Mouse (Mus musculus): ENCODE results near the gene Tdrd5.
A peak's percentile ranks its signal among the peaks of the same experiment; 100 is the strongest.
"Not testable (repeated sequence)": the region's sequence is repeated elsewhere in the genome, so short reads cannot be mapped to it uniquely, and the experiment has no call there.

Gene Tdrd5

DNA sequence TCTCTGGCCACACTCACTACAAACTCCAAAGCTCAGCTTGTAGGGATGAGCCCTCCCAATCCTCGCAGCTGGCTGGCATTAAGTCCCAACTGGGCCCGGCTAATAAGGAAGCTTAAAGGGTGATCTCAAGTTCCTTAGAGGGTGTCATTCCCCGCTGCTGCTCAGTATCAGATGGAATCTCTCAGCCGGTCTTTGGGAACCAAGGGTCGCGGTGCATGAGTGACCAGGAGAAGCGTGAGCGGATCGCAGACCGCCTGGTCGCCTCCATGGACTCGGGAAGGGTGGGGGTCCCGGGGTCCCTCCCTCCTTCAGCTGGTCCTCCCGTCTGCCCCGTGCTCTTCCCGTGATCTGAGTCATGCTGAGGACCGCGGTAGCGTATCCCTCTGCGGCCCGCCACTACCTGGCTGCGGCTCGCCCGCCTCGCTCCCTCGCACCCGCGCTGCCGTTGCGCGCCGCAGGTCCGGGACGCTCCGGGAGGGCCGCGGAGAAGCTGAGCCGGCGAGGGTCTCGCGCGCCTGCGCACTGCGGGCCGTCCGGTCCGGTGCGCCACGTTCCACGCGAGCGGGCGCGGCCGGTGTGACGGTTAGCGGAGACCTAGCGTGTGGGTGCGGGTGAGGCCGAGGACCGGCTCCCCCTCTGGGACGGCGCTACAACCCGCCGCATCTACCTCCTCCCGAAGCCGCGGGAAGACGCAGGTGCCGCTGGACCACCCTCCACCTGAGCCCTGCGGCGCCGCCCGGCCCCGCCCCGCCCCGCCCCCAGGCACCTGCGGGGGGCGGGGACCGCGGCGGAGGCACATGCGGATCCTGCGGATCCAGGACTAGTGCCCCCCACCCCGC is at the start of gene Tdrd5:
TSS of gene Tdrd5 (minus strand) at position 754 of the 839 bp plus-strand sequence.
- DNase-seq (ENCODE audit: low read depth, low spot score), result peak; percentile 54

DNA sequence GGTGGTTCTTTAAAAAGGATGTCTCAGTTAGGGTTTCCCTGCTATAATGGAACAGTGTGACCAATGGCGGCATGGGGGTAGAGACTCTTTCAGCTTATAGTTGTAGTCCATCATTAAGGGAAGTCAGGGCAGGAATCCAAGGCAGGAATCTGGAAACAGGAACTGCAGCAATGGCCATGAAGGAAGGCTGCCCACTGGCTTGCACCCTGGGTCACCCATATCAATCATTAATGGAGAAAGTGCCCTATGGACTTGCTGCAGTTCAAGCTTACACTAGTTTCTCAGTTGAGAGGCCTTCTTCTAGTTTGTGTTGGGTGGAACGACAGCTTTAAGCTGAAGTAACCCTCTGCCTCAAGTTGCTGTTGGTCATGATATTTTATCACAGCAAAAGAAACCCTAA is 49.0 kb upstream of the Tdrd5 start:
- no peak for DNase-seq (ENCODE audit: low read depth, low spot score)

DNA sequence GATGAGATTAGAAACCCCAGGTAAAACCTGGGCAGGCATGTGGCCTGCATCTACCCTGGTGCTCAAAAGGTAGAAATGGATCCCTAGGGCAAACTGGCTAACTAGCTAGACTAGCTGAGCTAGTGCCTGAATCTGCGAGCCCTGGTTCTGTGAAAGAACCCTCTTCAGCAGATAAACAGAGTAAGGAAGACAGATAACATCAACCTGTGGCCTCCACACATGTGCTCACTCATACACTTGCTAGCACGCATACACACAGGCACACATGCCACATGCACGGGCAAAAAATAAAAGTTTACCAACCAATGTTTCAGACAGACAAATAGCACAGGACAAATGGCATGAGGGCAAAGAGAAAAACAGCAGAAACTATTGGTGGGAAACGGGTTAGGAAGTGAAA is 47.0 kb upstream of the Tdrd5 start:
- DNase-seq (ENCODE audit: low read depth, low spot score), result no peak

DNA sequence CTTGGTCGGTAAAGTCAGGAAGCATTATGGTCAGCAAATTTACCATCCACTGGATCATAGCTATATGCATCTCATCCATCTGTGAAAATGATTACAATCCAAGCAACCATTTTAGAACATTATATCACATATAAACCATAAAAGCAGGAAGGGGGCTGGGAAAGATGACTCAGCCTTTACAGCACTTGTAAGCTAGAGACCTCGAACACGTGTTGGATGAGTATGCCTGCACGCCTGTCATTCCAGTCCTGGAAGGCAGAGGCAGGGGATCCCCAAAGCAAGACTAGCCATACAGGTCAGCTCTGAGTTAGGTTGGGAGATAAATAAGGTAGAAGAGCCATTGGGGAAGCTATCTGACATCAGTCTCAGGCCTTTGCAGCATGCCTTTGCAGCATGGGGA is 45.6 kb upstream of the Tdrd5 start:
- DNase-seq (ENCODE audit: low read depth, low spot score), result no peak

DNA sequence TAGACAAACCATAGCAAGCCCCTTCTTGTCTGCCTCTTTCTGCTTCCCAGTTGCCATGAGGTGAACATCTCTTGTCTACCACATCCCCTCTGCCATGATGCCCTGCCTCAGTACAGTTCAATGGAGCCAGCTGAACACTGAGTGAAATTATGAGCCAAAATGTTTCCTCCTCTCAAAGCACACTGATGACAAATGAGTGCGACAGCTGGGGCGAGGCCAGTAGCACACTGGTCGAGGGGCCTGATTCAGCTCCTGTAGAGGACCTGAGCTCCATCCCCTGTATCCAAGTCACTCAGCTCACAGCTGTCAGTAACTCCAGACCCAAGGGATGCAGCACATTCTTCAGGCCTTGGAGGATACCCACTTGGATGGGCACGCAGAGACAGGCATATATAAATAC is 42.2 kb upstream of the Tdrd5 start:
- no peak for DNase-seq (ENCODE audit: low read depth, low spot score)

DNA sequence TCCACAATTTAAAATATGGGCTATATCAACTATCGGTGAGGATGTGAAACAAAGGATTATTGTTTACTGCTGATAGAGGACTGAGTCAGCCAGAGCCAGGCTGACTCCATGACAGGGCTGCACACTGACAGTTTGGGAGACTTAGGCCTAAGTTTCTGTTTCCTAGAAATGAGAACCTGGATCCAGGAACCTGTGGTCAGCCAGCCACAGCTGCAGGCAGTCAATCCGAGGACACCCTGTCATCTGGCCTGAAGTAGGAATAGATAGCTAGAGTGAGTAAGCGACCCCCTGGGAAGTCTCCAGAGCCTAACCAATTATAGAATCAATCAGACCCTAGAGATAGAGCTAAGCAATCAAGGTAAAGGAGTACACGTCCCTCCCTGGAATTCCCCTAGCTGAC is 41.0 kb upstream of the Tdrd5 start:
- DNase-seq (ENCODE audit: low read depth, low spot score), result no peak

DNA sequence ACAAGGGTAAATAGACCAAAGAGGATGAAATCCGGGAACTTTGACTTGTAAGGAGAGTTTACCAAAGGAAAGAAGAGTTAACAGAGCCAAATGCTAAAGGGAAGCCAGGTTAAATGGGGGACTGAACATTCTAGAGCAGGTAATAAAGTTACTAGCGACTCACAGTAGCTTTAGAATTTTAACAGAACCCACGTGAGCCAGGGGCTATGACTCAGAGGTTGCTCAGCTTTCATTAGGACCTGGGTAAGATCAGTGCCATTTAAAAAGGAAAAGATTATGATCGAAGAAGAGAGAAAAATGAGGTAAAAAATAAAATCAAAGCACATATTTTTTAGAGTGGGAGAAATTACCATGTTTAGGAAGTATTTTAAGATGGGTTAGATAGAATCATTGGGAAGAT is 37.4 kb upstream of the Tdrd5 start:
- no peak for DNase-seq (ENCODE audit: low read depth, low spot score)

DNA sequence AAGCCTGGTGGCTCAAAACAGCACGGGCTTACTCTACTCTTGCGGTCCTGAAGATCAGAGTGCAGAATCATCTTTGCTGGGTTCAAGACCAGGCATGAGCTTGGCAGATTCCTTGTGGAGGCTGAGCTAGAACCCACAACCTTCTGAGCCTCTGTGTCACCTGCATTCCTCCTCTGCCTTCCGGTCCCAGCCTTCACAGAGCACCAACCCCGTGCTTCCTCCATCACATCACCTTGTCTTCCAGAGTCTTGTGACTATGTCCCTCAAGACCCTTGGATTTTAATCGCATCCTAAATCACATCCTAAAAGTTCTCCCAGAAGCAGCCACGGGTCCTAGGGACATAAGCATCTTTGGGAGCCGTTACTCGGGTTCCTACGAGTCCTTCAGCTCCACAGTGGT is 19.7 kb upstream of the Tdrd5 start:
- DNase-seq (ENCODE audit: low read depth, low spot score), result no peak

DNA sequence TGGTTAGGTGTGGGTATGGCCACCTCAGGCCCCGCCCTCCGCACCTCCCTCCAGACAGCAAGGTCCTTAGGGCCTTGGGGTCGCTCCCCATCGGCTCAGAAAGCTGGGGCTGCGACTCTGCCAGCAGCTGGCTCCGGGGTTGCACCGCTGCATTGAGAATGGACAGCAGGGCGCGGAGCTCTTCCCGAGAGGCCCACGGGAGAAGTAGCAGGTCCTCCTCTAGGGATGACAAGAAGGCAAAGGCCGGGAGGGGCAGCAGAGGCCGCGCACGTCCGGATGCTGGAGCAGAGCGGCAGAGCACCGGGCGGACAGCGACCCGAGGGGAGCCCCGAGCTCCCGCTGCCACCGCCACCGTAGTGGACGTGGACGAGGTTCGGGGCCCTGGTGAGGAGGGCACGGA is 7.2 kb upstream of the Tdrd5 start, which contains the start of gene Nphs2:
TSS of gene Nphs2 (plus strand) at position 98 of the 400 bp plus-strand sequence.
- DNase-seq (ENCODE audit: low read depth, low spot score), result peak; percentile 27

DNA sequence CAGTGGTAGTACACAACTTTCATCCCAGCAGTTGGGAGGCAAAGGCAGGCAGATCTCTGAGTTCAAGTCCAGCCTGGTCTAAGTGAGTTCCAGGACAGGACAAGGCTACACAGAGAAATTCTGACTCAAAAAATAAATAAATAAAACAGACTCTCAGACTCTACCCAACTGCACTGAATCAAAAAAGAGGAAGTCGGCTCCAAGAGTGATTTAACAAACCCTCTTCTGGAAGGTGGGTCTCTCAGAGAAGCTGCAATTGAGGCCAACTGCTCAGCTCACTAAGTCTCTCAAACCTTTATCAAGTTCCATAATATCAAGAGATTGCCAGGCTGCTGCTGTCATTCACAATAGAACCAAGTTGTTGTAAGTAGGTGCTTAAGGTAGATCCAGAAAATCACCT is 5.1 kb upstream of the Tdrd5 start:
- DNase-seq (ENCODE audit: low read depth, low spot score), result no peak

DNA sequence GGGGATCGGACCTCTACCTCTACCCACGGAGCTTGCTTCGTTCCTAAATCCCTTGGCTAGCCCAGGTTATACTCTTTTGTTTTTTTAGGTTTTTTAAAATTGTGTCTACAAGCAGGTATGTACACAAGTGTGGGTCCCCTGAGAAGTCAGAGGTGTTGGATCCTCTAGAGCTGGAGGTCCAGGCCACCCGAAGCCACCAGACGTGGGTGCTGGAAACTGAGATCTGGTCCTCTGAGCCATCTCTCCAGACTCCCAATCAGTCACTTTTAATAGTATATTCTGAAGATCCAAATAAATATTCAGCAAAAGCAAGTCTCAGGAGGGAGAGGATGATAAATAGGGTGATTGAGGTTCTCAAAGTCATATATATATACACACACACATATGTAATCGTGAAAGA is 13.4 kb downstream of the Tdrd5 start:
- no peak for DNase-seq (ENCODE audit: low read depth, low spot score)

DNA sequence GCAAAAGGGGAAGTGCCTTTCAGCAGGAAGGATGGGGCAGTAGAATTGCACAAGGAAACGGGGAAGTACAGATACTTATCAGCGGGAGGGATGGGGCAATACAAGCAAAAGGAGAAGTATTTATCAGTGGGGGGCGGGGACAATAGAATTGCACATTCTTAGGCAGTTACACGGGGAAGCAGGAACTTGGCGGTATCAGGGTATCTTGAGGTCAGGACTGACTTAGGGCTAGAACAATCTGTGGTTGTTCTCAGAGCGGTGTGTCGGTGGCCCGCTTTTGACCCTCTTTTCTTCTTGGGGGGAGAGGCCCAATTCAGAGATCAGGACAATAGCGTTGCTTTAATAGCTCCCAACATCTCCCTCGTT is 14.3 kb downstream of the Tdrd5 start:
- DNase-seq (ENCODE audit: low read depth, low spot score), result not testable (repeated sequence)

DNA sequence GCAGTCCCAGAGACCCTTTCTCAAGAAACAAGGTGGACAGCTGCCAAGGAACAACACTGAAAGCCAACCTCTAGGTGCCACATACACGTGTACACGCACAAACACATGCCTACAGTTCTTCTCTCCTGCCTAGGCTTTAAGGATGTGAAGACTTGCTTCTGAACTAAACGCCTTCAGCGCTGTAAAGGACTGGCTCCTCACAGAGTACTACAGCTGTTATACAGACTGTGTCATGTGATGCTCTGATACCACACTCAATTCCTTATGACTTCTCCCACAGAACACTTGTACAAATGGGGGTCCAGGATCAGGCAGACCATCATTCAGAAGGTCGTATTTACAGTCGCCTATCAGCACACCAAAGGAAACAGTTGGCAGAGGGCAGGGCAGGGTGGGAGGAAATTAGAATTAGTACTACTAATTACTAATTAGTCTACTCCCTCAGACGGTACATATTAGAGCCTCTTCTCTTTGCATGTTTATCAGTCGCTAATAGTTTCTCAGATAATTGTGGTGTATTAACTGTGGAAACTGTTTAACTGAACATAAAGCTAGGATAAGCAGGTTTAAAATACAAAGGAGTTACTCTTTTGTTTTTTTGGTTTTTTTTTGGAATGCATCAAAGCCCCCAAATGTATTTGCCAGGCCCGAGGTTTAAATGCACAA is 14.8 kb downstream of the Tdrd5 start:
- no peak for DNase-seq (ENCODE audit: low read depth, low spot score)

DNA sequence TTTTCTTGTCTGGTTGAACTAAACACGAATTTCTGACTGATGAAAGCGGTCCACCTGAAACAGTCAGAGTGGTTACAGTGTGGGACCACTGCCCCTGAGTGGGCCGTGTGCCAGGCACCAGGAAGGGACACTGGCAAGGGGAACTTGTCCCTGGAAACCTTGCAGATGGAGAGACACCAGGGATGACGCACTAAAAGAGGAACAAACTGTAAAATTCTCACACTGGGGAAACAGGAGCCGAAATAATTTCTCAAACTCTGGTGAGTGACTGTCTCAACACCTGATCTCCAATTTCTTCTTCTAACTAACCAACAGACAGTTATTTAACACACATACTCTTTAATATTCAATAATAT is 17.9 kb downstream of the Tdrd5 start:
- DNase-seq (ENCODE audit: low read depth, low spot score), result no peak

DNA sequence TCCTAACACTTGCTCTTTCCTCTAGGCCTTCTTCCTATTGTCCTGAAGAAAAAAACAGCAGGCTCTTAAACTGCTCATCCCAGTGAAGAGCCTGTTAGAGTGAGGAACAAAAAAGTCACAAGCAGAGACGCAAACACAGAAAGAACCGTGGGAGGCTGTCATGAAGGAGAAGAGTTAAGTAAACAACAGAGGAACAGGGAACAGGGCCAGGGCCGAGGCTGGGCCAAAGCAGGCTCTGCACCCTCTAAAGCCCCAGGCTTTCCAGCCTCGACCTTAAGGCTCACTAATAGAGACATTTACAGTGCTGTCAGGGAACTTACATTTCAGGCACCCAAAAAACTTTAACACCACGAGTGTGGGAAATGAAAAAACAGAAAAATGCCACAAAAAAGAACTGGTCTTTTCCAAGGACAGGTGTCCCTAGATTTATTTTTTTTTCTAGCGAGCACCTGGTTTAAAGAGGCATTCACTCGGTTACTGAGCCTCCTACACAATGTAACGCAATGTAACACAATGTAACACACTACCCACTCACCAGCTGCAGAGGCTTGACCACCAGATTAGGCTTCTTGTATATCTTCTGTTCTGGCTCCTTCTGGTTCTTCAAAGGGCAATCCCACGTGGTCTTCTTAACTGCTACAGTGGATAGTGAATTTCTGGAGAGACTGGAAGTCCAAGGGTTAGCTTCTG is 18.5 kb downstream of the Tdrd5 start:
- no peak for DNase-seq (ENCODE audit: low read depth, low spot score)

DNA sequence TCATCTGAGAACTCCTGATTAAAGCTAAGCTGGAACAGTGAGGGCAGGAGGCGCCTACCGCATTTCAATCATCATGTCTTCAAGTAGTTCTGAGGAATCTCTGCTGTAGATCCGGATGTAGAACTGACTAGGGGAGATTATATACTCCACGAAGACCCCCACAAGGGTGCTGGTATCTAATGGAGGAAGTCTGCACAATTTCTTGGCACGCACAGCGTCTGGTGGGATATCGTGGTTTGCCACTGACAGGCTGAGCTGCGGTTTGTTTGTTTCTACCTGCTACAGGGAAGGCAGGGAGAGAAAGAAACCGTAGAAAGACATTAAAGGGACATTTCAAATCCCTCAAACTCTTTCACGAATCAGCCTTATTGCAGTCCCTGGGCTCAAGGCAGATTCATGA is 19.3 kb downstream of the Tdrd5 start:
- DNase-seq (ENCODE audit: low read depth, low spot score), result no peak

DNA sequence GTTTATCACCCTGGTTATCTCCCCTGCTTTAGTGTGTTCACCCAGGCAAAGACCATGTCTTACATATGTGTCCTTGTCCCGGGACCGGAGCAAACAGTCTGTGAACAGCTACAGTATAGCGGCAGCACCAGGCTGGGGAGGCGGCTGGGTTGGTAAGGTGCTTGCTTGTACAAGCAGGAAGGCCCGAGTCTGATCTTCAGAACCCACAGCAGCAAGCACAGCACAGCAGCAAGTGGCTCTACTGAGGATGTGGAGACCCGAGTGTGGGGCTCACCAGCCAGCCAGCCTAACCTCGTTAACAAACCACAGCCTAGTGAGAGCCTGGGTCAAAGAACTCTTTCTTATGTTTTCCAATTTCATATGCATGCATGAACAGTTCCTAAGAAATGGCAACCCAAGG is 23.3 kb downstream of the Tdrd5 start:
- no peak for DNase-seq (ENCODE audit: low read depth, low spot score)

DNA sequence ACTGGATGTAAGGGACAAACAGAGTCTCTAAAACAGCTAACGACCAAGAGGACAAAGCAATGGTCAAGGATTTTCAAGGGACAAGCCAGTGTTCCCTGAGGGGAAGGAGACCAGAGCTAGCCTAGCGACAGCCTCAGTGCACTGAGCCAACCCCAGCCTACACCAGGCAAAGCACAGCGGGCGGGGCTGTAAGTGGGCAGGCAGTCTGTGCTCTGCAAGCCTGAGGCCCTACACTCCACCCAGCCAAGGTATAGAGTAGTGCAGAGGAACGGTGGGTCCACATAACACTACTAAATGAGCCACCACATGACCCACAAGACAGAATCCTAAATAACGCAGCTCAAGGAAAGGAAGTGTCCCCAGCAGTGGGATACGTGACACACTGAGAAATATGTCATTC is 29.8 kb downstream of the Tdrd5 start:
- no peak for DNase-seq (ENCODE audit: low read depth, low spot score)

DNA sequence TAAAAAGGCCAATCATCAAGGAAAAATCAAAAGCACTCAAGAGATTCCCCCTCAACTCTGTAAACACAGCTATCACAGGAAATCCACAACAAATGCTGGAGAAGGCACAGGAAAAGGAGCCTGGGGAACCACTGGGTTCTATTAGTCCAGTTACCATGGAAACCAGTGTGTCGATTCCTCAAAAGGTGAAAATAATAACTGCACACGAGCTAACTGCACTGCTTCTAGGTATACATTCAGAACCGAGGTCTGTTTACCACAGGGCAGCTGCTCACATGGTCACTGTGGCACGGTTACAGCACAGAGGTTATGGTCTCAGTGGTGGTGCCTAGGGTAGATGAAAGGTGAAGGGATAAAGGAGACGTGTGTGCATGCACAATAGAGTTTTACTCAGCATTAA is 31.8 kb downstream of the Tdrd5 start:
- no peak for DNase-seq (ENCODE audit: low read depth, low spot score)

DNA sequence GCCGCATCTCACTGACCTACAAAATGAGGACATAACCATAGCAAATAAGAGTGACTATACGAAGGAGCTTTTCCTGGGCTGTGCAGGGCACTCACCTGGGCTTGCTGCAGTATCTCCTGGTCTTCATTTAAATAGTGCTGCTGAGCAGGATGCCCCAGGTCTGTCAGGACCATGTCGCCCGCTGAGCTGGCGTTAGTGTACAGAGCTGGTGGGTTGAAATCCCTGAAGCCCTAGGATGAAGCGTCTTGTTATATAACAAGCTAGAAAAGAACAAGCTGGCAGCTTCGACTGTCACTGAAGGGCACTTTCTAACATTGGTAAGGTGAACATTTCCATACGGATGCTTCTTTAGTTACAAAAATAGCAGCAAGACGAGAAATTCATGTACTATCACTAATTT is 33.0 kb downstream of the Tdrd5 start:
- DNase-seq (ENCODE audit: low read depth, low spot score), result no peak

DNA sequence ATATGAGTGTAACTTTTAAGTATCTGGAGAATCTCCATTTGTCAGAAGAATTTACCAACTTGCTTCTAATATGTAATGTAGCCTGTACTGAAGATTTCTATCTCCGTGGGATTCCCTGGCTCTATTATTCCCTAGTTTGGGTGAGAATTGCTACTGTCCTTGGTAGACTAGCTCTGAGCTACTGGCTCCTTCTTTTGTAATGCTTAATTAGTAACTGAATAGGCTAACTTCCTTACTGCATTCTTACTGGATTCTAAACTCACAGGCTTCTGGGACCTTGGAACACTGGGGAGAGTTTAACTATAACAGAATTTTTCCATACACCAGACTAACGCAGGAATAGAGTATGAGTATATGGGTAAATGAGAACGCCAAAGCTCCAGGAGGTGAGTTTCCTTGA is 34.9 kb downstream of the Tdrd5 start:
- DNase-seq (ENCODE audit: low read depth, low spot score), result not testable (repeated sequence)

DNA sequence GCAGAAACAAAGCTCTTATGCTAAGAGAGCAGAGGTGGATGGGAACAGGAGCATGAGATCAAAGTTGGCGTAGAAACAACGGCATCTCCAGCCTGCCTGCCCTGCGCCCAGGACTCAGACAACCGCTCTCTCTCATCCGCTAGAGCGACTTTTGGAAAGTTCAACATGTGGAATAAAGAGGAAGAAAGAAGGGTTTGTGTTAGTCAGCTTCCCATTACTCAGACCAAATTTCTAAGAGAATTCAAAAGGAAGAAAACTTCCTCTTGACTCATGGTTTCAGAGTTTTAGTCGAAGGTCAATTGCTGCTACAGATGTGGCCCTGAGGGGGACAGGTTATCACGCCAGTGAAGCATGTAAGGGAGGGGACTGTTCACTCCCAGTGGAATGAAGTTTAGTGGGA is 39.5 kb downstream of the Tdrd5 start:
- no peak for DNase-seq (ENCODE audit: low read depth, low spot score)

DNA sequence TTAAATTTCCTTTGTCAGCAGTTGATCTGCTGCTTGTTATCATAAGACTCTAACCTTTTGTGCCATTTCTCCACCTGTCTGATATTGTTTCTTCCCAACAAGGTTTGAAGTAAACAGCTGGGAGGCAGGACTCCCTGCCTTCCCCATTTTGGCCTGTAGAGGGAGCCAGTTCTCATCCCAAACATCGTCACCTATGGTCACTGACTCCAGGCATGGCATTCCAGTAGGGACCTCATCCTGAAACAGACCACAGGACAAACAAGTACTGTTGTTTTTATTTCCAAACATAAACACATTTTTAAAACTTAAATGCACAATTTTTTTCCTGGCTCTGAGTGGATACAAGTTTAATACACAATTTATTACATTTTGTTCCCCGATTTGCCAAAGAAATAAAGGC is 40.1 kb downstream of the Tdrd5 start:
- peak; percentile 73 for DNase-seq (ENCODE audit: low read depth, low spot score)
